24 mouse cellular contexts compared by ENCODE assay signal in genomic region chr17:74480361-74481069, GRCm38 (mm10). TPM values are rescaled to one million over a fixed set of nuclear protein-coding genes. Genes with fewer than 3 reads are reported as not detected.
DNase-seq lines count a peak whose midpoint lies in the region; ATAC-seq and TF ChIP-seq lines count a peak whose summit lies in the region.
"Had no signal": no experiment of that assay in that cellular context is flagged by ENCODE, and none has a peak within 500 bp of the region (broad histone marks: within the 10 kb centered on the region; RNA-seq: fewer than 3 reads in every experiment).

No protein-coding gene starts in this region.

- DNase-seq in heart, adult 11 months: peak; percentile 74
- DNase-seq in heart, postnatal 4 days: no peak
- peak; percentile 79 for DNase-seq in R1 (ENCODE audit: low read depth, low spot score)
- no peak for DNase-seq in urinary bladder, postnatal 36 days (ENCODE audit: low spot score in 2 of 2)
- no peak for DNase-seq in layer of hippocampus, adult 9-11 months
- DNase-seq: adrenal gland, adult 8-10 months; adrenal gland, postnatal 25 days; B cell, adult 2 months; cerebellum, adult 11-12 months; cerebellum, adult 8-10 months; cerebellum, postnatal 10 days; cerebellum, postnatal 36 days; gastrocnemius, postnatal 10 days; gastrocnemius, postnatal 36 days had no signal

- H3K4me3 ChIP-seq in ES-Bruce4 (ENCODE audit: low read depth, low read length): peak overlapping the region; percentile 82
- H3K4me3 ChIP-seq: forebrain, embryonic 13.5 days; hindbrain, embryonic 10.5 days; hindbrain, embryonic 13.5 days; intestine, embryonic 15.5 days had no signal

- no peak for TF ChIP-seq CTCF in ES-Bruce4 (IDR thresholded peaks at IDR 0.05; ENCODE audit: low read depth, low read length)

- H3K27me3 ChIP-seq in ES-Bruce4 (ENCODE audit: control insufficient read depth, insufficient read depth, low read length, poor library complexity, severe bottlenecking): no peaks in the 10 kb centered on the region
- H3K27me3 ChIP-seq: forebrain, embryonic 13.5 days; hindbrain, embryonic 13.5 days; intestine, embryonic 15.5 days had no signal

- no peaks in the 10 kb centered on the region for H3K36me3 ChIP-seq in ES-Bruce4 (ENCODE audit: control insufficient read depth, insufficient read depth, low read length, poor library complexity, severe bottlenecking)
- H3K36me3 ChIP-seq: hindbrain, embryonic 10.5 days; hindbrain, embryonic 13.5 days; intestine, embryonic 15.5 days had no signal

- no peak for ATAC-seq in megakaryocyte, adult 5-6 weeks (ENCODE audit: poor library complexity, severe bottlenecking)
- ATAC-seq: activated CD4-positive, CD25-positive, alpha-beta regulatory T cell, adult 4 months; CD4-positive, CD25-positive, alpha-beta regulatory T cell, adult 4 months; forebrain, embryonic 13.5 days; forebrain, embryonic 16.5 days; hindbrain, embryonic 16.5 days; intestine, embryonic 15.5 days had no signal

- peak; percentile 52 for TF ChIP-seq POLR2A in ES-Bruce4 (IDR thresholded peaks at IDR 0.05; ENCODE audit: insufficient read depth, low read length)

- peak overlapping the region; percentile 33 for H3K27ac ChIP-seq in ES-Bruce4 (ENCODE audit: insufficient read depth, low read length)
- H3K27ac ChIP-seq: forebrain, embryonic 13.5 days; hindbrain, embryonic 10.5 days; hindbrain, embryonic 13.5 days; intestine, embryonic 15.5 days had no signal

- H3K9ac ChIP-seq in ES-Bruce4 (ENCODE audit: low read depth, poor library complexity, severe bottlenecking): peak overlapping the region; percentile 86
- H3K9ac ChIP-seq: forebrain, embryonic 13.5 days; hindbrain, embryonic 13.5 days; intestine, embryonic 15.5 days had no signal

- TF ChIP-seq EP300 in ES-Bruce4 (IDR thresholded peaks at IDR 0.05; ENCODE audit: insufficient read depth, low read depth, low read length): no peak

- no peaks in the 10 kb centered on the region for H3K9me3 ChIP-seq in ES-Bruce4 (replicated peaks; ENCODE audit: control insufficient read depth, insufficient read depth, low read length, poor library complexity, severe bottlenecking)
- H3K9me3 ChIP-seq: forebrain, embryonic 13.5 days; hindbrain, embryonic 10.5 days; hindbrain, embryonic 13.5 days; intestine, embryonic 15.5 days had no signal

- peaks cover 2% of the 10 kb centered on the region for H3K4me1 ChIP-seq in ES-Bruce4 (ENCODE audit: control insufficient read depth, insufficient read depth, low read length)
- H3K4me1 ChIP-seq: forebrain, embryonic 13.5 days; hindbrain, embryonic 10.5 days; hindbrain, embryonic 13.5 days; intestine, embryonic 15.5 days had no signal

RNA-seq across cellular contexts. Expression of gene Yipf4, which starts 8.8 kb away (rescaled TPM):
- total RNA-seq in heart, postnatal 4 days (2021): 10 to 100 TPM; 59.7 to 60.5 TPM
- 82.5 and 128 TPM in 2 replicates for polyA plus RNA-seq in ES-Bruce4 (2011; ENCODE audit: insufficient read depth, insufficient read length, low read depth, missing spikeins)
- 61.3 and 82.9 TPM in 2 replicates for total RNA-seq in megakaryocyte, adult 5-6 weeks (2015)
- total RNA-seq in megakaryocyte, adult 5-6 weeks (2017): 60.1 and 62.7 TPM in 2 replicates

RNA-seq across cellular contexts. Expression of gene Nlrc4, which starts 21.6 kb away (rescaled TPM):
- under 1 TPM; 0.11 to 0.19 TPM for total RNA-seq in heart, postnatal 4 days (2021)
- 0.55 and 0.56 TPM in 2 replicates for polyA plus RNA-seq in ES-Bruce4 (2011; ENCODE audit: insufficient read depth, insufficient read length, low read depth, missing spikeins)
- total RNA-seq in megakaryocyte, adult 5-6 weeks (2015): 7.3 and 9.3 TPM in 2 replicates
- 12.1 and 12.5 TPM in 2 replicates for total RNA-seq in megakaryocyte, adult 5-6 weeks (2017)

RNA-seq across cellular contexts. Expression of gene Birc6, which starts 47.6 kb away (rescaled TPM):
- total RNA-seq in heart, postnatal 4 days (2021): 100 to 1,000 TPM; 110 to 119 TPM
- 123 and 132 TPM in 2 replicates for polyA plus RNA-seq in ES-Bruce4 (2011; ENCODE audit: insufficient read depth, insufficient read length, low read depth, missing spikeins)
- total RNA-seq in megakaryocyte, adult 5-6 weeks (2015): 129 and 144 TPM in 2 replicates
- 124 and 159 TPM in 2 replicates for total RNA-seq in megakaryocyte, adult 5-6 weeks (2017)

Comparison
In these comparisons a context has a peak if more than half of its experiments do, and no peak if none do; other contexts are left out.
1. DNase-seq: peak in heart, adult 11 months (single experiment) and R1 (single experiment); none in heart, postnatal 4 days (single experiment), urinary bladder, postnatal 36 days (0 of 2) and layer of hippocampus, adult 9-11 months (single experiment).
2. RNA of gene Nlrc4, which starts 21.6 kb away (total RNA-seq): 7.3 to 12.5 TPM in megakaryocyte, adult 5-6 weeks; 0.11 to 0.19 TPM in heart, postnatal 4 days; every median in the first group is over 4 times any median in the second.